In genomic region chr5:143464100-143464756, GRCm38 (mm10) we compare ENCODE assay signal across 8 mouse cellular contexts. TPM values are rescaled to one million over a fixed set of nuclear protein-coding genes. Genes with fewer than 3 reads are reported as not detected.
DNase-seq lines count a peak whose midpoint lies in the region; ATAC-seq and TF ChIP-seq lines count a peak whose summit lies in the region.

Daglb (plus strand) TSS chr5:143464584.

- no peak for TF ChIP-seq CTCF in lung, postnatal 0 days (IDR thresholded peaks at IDR 0.05)

- peak within 1 kb of the TSS; percentile 89 for H3K27ac ChIP-seq in hindbrain, embryonic 10.5 days
- 0 out of 2 replicates have a peak within 1 kb of the TSS, but pooled peaks have one; percentile 26 for H3K27ac ChIP-seq in lung, postnatal 0 days (ENCODE audit: low read length)

- H3K4me3 ChIP-seq in hindbrain, embryonic 10.5 days = peak within 1 kb of the TSS; percentile 79
- H3K4me3 ChIP-seq in lung, postnatal 0 days (ENCODE audit: low read depth, low read length) = peak within 1 kb of the TSS; percentile 58

- H3K27me3 ChIP-seq in hindbrain, embryonic 10.5 days (ENCODE audit: insufficient read depth, poor library complexity, severe bottlenecking) = 0 out of 2 replicates have a peak, but pooled peaks cover 6% of the 10 kb centered on the region
- H3K27me3 ChIP-seq in lung, postnatal 0 days (replicated peaks; ENCODE audit: insufficient read depth, low read length) = no peaks in the 10 kb centered on the region

- peaks cover 20% of the 10 kb centered on the region for H3K4me1 ChIP-seq in hindbrain, embryonic 10.5 days (replicated peaks)
- peaks cover 5% of the 10 kb centered on the region; the same call in 1 of the 2 replicates for H3K4me1 ChIP-seq in lung, postnatal 0 days (ENCODE audit: insufficient read depth, low read depth, low read length)

- 3% methylated on average over 43 of the region's 43 CpGs for WGBS in hindbrain, embryonic 10.5 days
- 3% methylated on average over 43 of the region's 43 CpGs for WGBS in lung, postnatal 0 days

- H3K9me3 ChIP-seq in hindbrain, embryonic 10.5 days = no peaks in the 10 kb centered on the region
- H3K9me3 ChIP-seq in lung, postnatal 0 days (ENCODE audit: low read length) = no peaks in the 10 kb centered on the region

- H3K9ac ChIP-seq in lung, postnatal 0 days (replicated peaks; ENCODE audit: low read depth) = peak within 1 kb of the TSS; percentile 52

- peak; percentile 96 for ATAC-seq in frontal cortex, adult (ENCODE audit: low TSS enrichment)
- peak; percentile 98 for ATAC-seq in lung, postnatal 0 days

- peaks cover 25% of the 10 kb centered on the region for H3K36me3 ChIP-seq in hindbrain, embryonic 10.5 days
- H3K36me3 ChIP-seq in lung, postnatal 0 days (ENCODE audit: insufficient read depth, low read length) = no peaks in the 10 kb centered on the region

- H3K4me2 ChIP-seq in lung, postnatal 0 days (replicated peaks; ENCODE audit: low read depth, low read length) = peak within 1 kb of the TSS; percentile 84

- peak; percentile 67 for DNase-seq in MEL-GATA-1-ER (ENCODE audit: extremely low read depth, low read depth)
- peak; percentile 88 for DNase-seq in cerebellum, adult 8-10 months
- DNase-seq in hindbrain, embryonic 10.5 days (ENCODE audit: low spot score) = peak; percentile 89
- peak; percentile 94 for DNase-seq in layer of hippocampus, adult 9-11 months
- DNase-seq in lung, postnatal 0 days (ENCODE audit: low spot score) = peak; percentile 93
- peak; percentile 74 for DNase-seq in ovary, postnatal 14 days (ENCODE audit: low spot score)
- peak; percentile 93 for DNase-seq in thymus, postnatal 14 days

- no peak for TF ChIP-seq EP300 in lung, postnatal 0 days (IDR thresholded peaks at IDR 0.05)

RNA-seq across cellular contexts. Expression of gene Daglb, which starts in this region (rescaled TPM):
- polyA plus RNA-seq in hindbrain, embryonic 10.5 days (2016; fragmentation: Nextera tagmentation; extraction: Ambion mirVana) = 15.6 and 16.7 TPM in 2 replicates
- polyA plus RNA-seq in lung, postnatal 0 days (2015; fragmentation: Nextera tagmentation; extraction: Ambion mirVana) = 5.9 and 6.0 TPM in 2 replicates

Comparison
In these comparisons a context has a peak if more than half of its experiments do, and no peak if none do; other contexts are left out.
1. Peak in every context shown above with its lines: DNase-seq, ATAC-seq, H3K4me3 ChIP-seq and H3K27ac ChIP-seq.